Mouse (Mus musculus) heart, postnatal 0 days (tissue): ENCODE measurements around the gene Mymk. TPM values are rescaled to one million over a fixed set of nuclear protein-coding genes. Genes with fewer than 3 reads are reported as not detected.
A peak's percentile ranks its signal among the peaks of the same experiment; 100 is the strongest.

Experiments used
- ATAC-seq: fragments of 200-750 bp; cut with Nextera tagmentation; 2 replicates; pipeline ENCODE4 v1.8.0; 2017; ENCODE audit warnings: low read depth, moderate number of reproducible peaks, moderate library complexity; ENCODE audit not compliant: insufficient read depth
- DNase-seq: peaks from one replicate; pipeline ENCODE4 v3.0.0-alpha.2; 2016; ENCODE audit warnings: low spot score
- H3K27ac ChIP-seq: fragments of 300-500 bp; sonication (generic); 2 replicates; pipeline ENCODE4 v1.5.1; 2014; ENCODE audit warnings: low read depth, mild to moderate bottlenecking
- H3K27me3 ChIP-seq: fragments of 300-500 bp; sonication (generic); 2 replicates; pipeline ENCODE4 v1.6.1; 2014; ENCODE audit warnings: low read length, mixed read lengths; ENCODE audit not compliant: control insufficient read depth, insufficient read depth
- H3K36me3 ChIP-seq: fragments of 300-500 bp; sonication (generic); replicated peaks from 2 replicates; pipeline ENCODE4 v1.6.1; 2014; ENCODE audit warnings: low read length, mixed read lengths; ENCODE audit not compliant: control insufficient read depth, insufficient read depth
- H3K4me1 ChIP-seq: fragments of 300-500 bp; sonication (generic); 2 replicates; pipeline ENCODE4 v1.6.1; 2014; ENCODE audit warnings: antibody characterized with exemption; ENCODE audit not compliant: control insufficient read depth, insufficient read depth
- H3K4me2 ChIP-seq: fragments of 300-500 bp; sonication (generic); 2 replicates; pipeline ENCODE4 v1.6.1; 2014; ENCODE audit warnings: low read depth, mild to moderate bottlenecking, low read length, moderate library complexity
- H3K4me3 ChIP-seq: fragments of 300-500 bp; sonication (generic); 2 replicates; pipeline ENCODE4 v1.5.1; 2014; ENCODE audit warnings: low read depth, low read length
- H3K9ac ChIP-seq: fragments of 300-500 bp; sonication (generic); replicated peaks from 2 replicates; pipeline ENCODE4 v1.6.1; 2014; ENCODE audit warnings: low read depth, low read length, mixed read lengths
- H3K9me3 ChIP-seq: fragments of 300-500 bp; sonication (generic); replicated peaks from 2 replicates; pipeline ENCODE4 v1.6.1; 2016; ENCODE audit warnings: low read length; ENCODE audit not compliant: control insufficient read depth
- CTCF ChIP-seq: IDR thresholded peaks from 2 replicates; pipeline ENCODE4 v1.5.1; 2016; ENCODE audit warnings: antibody characterized with exemption, control low read depth, low read depth
- EP300 ChIP-seq: IDR thresholded peaks from 2 replicates; pipeline ENCODE4 v1.6.1; 2016; ENCODE audit warnings: antibody characterized with exemption, low read depth
- WGBS: fragments of 180-500 bp; shearing (Covaris S2); extraction: QIAGEN DNeasy Blood & Tissue Kit; methylation state at CpG from one replicate; pipeline ENCODE4 v1.1.7; 2014; 5-methylcytosine and 5-hydroxymethylcytosine counted together
- polyA plus RNA-seq: library from polyadenylated mRNA; unstranded; fragments of >200 nt; fragmentation: Nextera tagmentation; extraction: Ambion mirVana; gene quantifications from 2 replicates; pipeline ENCODE4 v1.2.1, GENCODE M21; 2015
- total RNA-seq: library from RNA; depleted of rRNA; stranded (reverse); fragments of >200 nt; gene quantifications from 2 replicates; pipeline ENCODE4 v1.2.3, GENCODE M21; 2014; ENCODE audit warnings: low replicate concordance

The Mymk gene
- total and polyA plus RNA-seq, 2 experiments from 2014 or later: 0.08 TPM; not detected in 1

DNA sequence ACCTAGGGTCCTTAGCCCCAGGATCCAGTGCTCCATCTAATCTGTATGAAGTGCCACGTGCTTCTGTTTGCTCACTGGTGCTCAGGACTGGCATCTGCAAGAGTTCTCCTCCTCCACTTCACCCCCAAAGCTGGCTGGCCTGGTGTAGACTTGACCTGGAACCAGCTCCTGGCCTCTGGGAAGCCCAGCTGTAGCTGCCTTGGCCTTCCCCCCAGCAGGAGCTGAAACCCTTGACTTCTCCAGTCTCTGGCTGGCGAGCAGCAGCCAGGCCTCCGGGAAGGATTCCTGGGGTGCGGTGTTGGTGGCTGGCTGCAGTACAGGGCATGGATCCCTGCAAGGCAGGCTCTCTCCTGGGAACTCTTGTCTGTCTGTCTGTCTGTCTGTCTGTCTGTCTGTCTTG, 27.8 kb downstream of the Mymk start:
- TF ChIP-seq EP300 (no peak), CTCF (no peak)
- Histone ChIP-seq H3K4me1 (no peaks in the 10 kb centered on the region), H3K36me3 (no peaks in the 10 kb centered on the region), H3K9me3 (no peaks in the 10 kb centered on the region), H3K4me2 (no peak overlapping the region), H3K4me3 (no peak overlapping the region), H3K27ac (no peak overlapping the region), H3K9ac (no peak overlapping the region), H3K27me3 (no peaks in the 10 kb centered on the region)
- no peak for DNase-seq
- no peak for ATAC-seq
- whole genome bisulfite sequencing: 67% methylated on average over 4 of the region's 4 CpGs

DNA sequence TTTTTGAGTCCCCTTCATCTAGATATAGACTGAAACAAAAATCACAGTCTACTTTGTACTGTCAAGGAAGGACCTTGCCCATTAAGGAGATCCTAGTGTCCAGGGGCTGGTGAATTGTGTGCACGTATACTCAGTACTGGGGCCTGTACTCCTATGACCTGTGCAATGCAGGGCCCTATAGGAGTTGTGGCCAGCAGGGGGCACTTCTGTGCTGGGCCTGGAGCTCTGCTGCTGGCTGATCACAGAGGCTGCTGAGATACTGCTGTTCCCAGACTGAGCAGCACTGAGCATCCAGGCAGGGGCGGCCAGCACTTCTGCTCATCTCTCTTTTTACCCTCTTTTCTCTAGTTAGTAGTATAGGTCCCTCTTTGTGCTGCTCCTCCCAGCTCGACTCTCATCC, 28.5 kb downstream of the Mymk start:
- no peak overlapping the region for H3K27ac ChIP-seq
- H3K9ac ChIP-seq: no peak overlapping the region
- DNase-seq: peak; percentile 81
- ATAC-seq: peak; percentile 84
- no peak overlapping the region for H3K4me2 ChIP-seq
- no peaks in the 10 kb centered on the region for H3K9me3 ChIP-seq
- no peaks in the 10 kb centered on the region for H3K36me3 ChIP-seq
- H3K27me3 ChIP-seq: no peaks in the 10 kb centered on the region
- H3K4me3 ChIP-seq: no peak overlapping the region
- H3K4me1 ChIP-seq: no peaks in the 10 kb centered on the region
- 11% methylated on average over 3 of the region's 3 CpGs for WGBS
- TF ChIP-seq EP300 (no peak), CTCF (peak; percentile 95)

DNA sequence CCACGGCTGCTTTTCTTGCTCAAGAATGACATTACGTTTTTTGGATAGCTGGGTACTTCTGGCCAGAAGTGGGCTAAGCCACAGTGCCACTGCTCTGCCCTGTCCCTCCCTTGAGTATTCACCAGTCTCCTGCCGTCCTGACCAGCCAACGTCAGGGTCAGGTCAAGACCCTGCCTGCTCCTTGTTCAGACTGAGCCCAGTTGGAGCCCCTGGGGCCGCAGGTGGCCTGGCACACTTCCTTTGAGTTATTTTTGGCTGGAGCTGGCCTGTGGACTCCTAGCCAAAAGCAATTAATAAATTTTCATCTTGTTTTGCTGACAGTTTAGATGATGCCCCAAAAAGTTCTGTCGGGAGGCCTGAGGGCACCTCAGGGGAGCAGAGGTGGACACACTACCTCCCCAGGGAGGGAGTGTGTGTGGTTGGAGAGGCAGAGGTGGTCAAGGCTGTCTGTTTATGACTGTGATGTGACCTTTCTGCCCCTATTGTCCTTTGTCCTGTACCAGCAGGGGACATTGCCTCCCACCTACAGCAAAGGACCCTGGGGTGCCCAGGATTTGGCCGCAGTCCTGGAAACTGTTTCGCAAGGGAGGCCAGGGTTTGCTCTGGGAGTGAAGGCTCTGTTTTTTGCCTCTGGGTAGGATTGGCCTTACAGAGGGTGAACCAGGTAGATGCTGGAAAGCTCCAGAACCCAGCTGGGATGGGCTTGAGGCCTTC, 29.7 kb downstream of the Mymk start:
- H3K4me1 ChIP-seq: no peaks in the 10 kb centered on the region
- H3K4me3 ChIP-seq: no peak overlapping the region
- WGBS: 60% methylated on average over 8 of the region's 8 CpGs
- DNase-seq (no peak), ATAC-seq (no peak)
- no peaks in the 10 kb centered on the region for H3K27me3 ChIP-seq
- no peak overlapping the region for H3K4me2 ChIP-seq
- no peaks in the 10 kb centered on the region for H3K36me3 ChIP-seq
- TF ChIP-seq CTCF (no peak), EP300 (no peak)
- no peak overlapping the region for H3K9ac ChIP-seq
- H3K9me3 ChIP-seq: no peaks in the 10 kb centered on the region
- no peak overlapping the region for H3K27ac ChIP-seq

DNA sequence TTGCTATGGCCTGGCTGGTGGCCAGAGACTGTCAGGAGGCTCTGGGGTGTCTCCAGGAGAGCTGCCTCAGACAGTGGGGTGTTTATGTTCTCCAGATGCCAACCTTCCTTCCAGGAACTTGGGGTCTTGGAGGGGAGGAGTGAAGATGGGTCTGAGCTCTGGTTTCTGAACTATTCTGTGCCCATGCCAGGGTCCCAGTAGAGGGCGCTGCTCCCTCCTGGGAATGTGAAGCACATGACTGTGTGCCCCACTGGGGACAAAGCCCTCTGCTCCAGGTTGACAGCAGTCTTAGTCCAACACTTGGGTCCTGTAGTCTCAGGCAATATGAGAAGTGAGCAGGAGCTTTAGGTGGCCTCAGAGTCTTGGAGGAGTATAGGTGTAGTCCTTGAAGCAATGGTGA, 32.7 kb downstream of the Mymk start:
- Histone ChIP-seq H3K4me1 (no peaks in the 10 kb centered on the region), H3K27me3 (no peaks in the 10 kb centered on the region), H3K4me3 (no peak overlapping the region), H3K36me3 (no peaks in the 10 kb centered on the region), H3K9me3 (no peaks in the 10 kb centered on the region), H3K4me2 (no peak overlapping the region), H3K27ac (no peak overlapping the region), H3K9ac (no peak overlapping the region)
- TF ChIP-seq CTCF: peak; percentile 30
- no peak for TF ChIP-seq EP300
- WGBS: 0% methylated on average over 1 of the region's 1 CpGs
- no peak for ATAC-seq
- DNase-seq: no peak

DNA sequence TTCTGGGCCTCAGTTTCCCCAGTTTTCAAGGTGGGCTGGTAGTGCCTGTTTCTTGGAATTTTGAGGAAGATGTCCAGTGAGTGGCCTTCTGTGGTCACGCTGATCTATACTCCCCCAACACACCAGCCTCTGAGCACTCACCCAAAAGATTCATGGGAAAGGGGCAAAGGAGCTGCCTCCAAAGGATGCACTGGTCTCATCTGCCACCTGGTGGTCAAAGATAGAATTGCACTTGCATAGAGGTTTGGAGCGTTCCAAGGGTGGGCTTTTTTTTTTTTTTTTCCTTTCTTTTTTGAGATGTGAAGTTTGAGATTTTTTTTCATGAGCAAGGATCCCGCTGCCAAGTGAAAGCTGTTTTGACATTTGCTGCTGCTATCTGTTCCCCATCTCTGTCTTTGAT, 33.4 kb downstream of the Mymk start:
- 0% methylated on average over 3 of the region's 3 CpGs for WGBS
- no peaks in the 10 kb centered on the region for H3K4me1 ChIP-seq
- no peaks in the 10 kb centered on the region for H3K36me3 ChIP-seq
- no peak overlapping the region for H3K4me2 ChIP-seq
- no peak overlapping the region for H3K4me3 ChIP-seq
- H3K27me3 ChIP-seq: no peaks in the 10 kb centered on the region
- TF ChIP-seq EP300: no peak
- peak; percentile 97 for TF ChIP-seq CTCF
- no peaks in the 10 kb centered on the region for H3K9me3 ChIP-seq
- no peak overlapping the region for H3K27ac ChIP-seq
- no peak for DNase-seq
- H3K9ac ChIP-seq: no peak overlapping the region
- ATAC-seq: no peak

DNA sequence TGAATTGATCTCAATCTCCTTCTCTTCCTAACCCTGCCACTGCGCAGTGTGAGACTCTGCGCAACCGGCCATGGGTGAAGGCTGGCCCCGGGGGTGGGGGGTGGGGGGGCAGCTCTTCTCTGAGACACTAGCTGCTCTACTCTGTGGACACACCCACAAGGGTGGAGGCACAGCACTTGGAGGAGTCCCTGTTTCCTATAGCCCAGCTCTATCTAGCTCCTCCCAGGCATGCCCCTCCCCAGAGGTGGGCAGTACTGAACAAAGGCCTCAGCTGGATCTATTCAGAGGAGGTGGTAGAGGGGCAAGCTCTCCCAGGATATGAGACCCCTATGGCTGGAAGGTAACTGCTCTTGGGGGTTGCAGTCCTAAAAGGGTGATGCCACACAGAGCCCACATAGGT, 35.0 kb downstream of the Mymk start:
- TF ChIP-seq CTCF (no peak), EP300 (no peak)
- Histone ChIP-seq H3K27me3 (no peaks in the 10 kb centered on the region), H3K4me2 (no peak overlapping the region), H3K4me1 (no peaks in the 10 kb centered on the region), H3K36me3 (no peaks in the 10 kb centered on the region), H3K9me3 (no peaks in the 10 kb centered on the region), H3K4me3 (no peak overlapping the region), H3K9ac (no peak overlapping the region), H3K27ac (no peak overlapping the region)
- ATAC-seq (no peak), DNase-seq (no peak)
- WGBS: 70% methylated on average over 4 of the region's 4 CpGs
